Mouse (Mus musculus): Measurements from ENCODE around the gene Itpr3. TPM values are rescaled to one million over a fixed set of nuclear protein-coding genes. Genes with fewer than 3 reads are reported as not detected.

The Itpr3 gene
- total and polyA plus RNA-seq, 2 experiments from 2014 or later: 0.90 to 4.7 TPM

DNA sequence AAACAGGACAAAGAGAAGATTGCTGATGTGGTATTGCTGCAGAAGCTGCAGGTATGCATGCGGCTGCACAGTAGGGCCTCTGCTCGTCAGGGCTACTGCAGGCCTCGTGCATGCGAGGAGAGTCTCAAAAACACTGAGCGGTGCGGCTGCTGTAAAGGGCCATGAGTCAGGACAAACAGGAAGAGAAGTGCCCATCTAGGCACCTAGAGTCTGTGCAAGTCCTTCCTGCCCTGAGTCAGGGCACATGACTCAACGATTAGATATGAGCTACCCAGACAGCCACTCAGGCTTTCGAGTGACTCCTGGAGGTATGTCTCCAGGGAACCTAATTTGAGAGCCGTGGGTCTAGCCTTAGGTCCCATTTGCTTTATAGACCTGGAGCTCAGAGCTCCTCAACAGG, 26.5 kb downstream of the Itpr3 start:
- 76% methylated on average over 9 of the region's 9 CpGs for WGBS

DNA sequence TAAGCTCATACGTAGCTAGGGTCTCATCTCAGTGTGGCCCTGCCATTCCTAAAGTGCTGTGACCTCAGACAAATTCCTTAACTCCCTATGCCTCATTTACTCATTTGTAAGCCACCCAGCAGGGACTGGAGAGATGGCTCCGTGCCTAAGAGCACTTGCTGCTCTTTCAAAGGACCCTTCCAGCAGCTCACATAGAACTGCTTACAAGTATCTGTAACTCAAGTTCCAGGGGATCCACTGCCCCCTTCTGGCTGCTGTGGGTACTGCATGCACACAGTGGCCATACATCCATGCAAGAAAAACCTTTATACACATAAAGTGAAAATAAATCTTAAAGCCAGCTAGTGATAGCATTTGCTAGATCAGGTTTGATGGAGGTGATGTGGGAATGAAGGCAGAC, 28.6 kb downstream of the Itpr3 start:
- 67% methylated on average over 2 of the region's 2 CpGs for WGBS

More for the DNA sequence above, 26.5 kb downstream of the Itpr3 start:
- ATAC-seq (ENCODE audit: low FRiP score) (no peak), DNase-seq (ENCODE audit: low spot score) (no peak)
- no peak overlapping the region for H3K4me3 ChIP-seq (ENCODE audit: low read depth, low read length)
- no peak overlapping the region for H3K9ac ChIP-seq (replicated peaks; ENCODE audit: low read length, poor library complexity, severe bottlenecking)
- no peaks in the 10 kb centered on the region for H3K9me3 ChIP-seq (ENCODE audit: low read length)
- no peaks in the 10 kb centered on the region for H3K36me3 ChIP-seq (ENCODE audit: insufficient read depth, low read length)
- H3K4me2 ChIP-seq (ENCODE audit: low read depth, low read length, poor library complexity, severe bottlenecking): no peak overlapping the region
- H3K27ac ChIP-seq (ENCODE audit: low read depth, low read length): no peak overlapping the region
- H3K27me3 ChIP-seq (ENCODE audit: insufficient read depth, low read length): no peaks in the 10 kb centered on the region
- no peaks in the 10 kb centered on the region for H3K4me1 ChIP-seq (ENCODE audit: insufficient read depth, low read length)
- TF ChIP-seq CTCF (IDR thresholded peaks at IDR 0.05): no peak

DNA sequence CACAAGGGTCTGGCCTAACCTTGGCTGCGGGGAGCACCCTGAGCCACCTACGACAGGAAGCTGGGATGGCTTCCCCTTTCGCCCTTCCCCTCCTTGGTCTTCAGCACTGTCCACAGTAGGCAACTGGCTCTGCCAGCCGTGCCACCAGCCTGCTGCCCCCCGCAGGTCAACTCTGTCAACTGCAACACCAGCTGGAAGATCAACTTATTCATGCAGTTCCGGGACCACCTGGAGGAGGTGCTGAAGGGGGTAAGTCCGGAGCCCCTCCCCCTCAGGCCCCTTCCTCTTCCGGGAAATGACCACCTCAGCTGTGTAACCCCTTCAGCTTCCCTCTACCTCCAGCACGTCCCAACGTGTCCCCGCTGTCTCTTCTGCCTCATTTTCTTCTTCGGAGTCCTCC, 30.3 kb downstream of the Itpr3 start:
- no peaks in the 10 kb centered on the region for H3K27me3 ChIP-seq (ENCODE audit: insufficient read depth, low read length)
- H3K27ac ChIP-seq (ENCODE audit: low read depth, low read length): no peak overlapping the region
- no peaks in the 10 kb centered on the region for H3K4me1 ChIP-seq (ENCODE audit: insufficient read depth, low read length)
- H3K9ac ChIP-seq (replicated peaks; ENCODE audit: low read length, poor library complexity, severe bottlenecking): no peak overlapping the region
- no peak for DNase-seq (ENCODE audit: low spot score)
- WGBS: 33% methylated on average over 12 of the region's 12 CpGs
- H3K4me3 ChIP-seq (ENCODE audit: low read depth, low read length): no peak overlapping the region
- ATAC-seq (ENCODE audit: low FRiP score): no peak
- no peaks in the 10 kb centered on the region for H3K9me3 ChIP-seq (ENCODE audit: low read length)
- peak; percentile 59 for TF ChIP-seq CTCF (IDR thresholded peaks at IDR 0.05)
- H3K4me2 ChIP-seq (ENCODE audit: low read depth, low read length, poor library complexity, severe bottlenecking): no peak overlapping the region
- no peaks in the 10 kb centered on the region for H3K36me3 ChIP-seq (ENCODE audit: insufficient read depth, low read length)

More for the DNA sequence above, 28.6 kb downstream of the Itpr3 start:
- TF ChIP-seq CTCF (IDR thresholded peaks at IDR 0.05): peak; percentile 80
- ATAC-seq (ENCODE audit: low FRiP score) (no peak), DNase-seq (ENCODE audit: low spot score) (peak; percentile 62)
- H3K4me2 ChIP-seq (ENCODE audit: low read depth, low read length, poor library complexity, severe bottlenecking): no peak overlapping the region
- H3K4me3 ChIP-seq (ENCODE audit: low read depth, low read length): no peak overlapping the region
- no peak overlapping the region for H3K27ac ChIP-seq (ENCODE audit: low read depth, low read length)
- H3K9me3 ChIP-seq (ENCODE audit: low read length): no peaks in the 10 kb centered on the region
- no peaks in the 10 kb centered on the region for H3K4me1 ChIP-seq (ENCODE audit: insufficient read depth, low read length)
- H3K27me3 ChIP-seq (ENCODE audit: insufficient read depth, low read length): no peaks in the 10 kb centered on the region
- no peak overlapping the region for H3K9ac ChIP-seq (replicated peaks; ENCODE audit: low read length, poor library complexity, severe bottlenecking)
- H3K36me3 ChIP-seq (ENCODE audit: insufficient read depth, low read length): no peaks in the 10 kb centered on the region

DNA sequence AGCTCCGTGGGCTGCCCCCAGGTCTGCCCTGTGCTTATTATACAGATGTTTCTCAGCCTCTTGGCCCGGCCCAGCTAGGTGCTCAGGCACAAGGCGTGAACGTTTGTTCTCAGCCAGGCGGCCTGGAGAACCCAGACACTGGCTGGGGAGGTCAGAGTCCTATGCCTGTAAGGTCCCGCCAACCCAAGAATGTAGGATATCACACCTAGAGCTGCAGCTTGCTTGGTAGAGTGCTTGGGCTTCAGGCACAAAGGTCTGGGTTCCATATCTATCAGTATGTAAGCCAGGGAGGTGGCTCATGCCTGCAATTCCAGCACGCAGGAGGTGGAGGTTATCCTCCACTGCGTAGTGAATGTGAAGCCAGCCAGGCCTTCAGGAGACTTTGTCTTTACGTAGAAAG, 33.0 kb downstream of the Itpr3 start:
- Histone ChIP-seq H3K4me2 (ENCODE audit: low read depth, low read length, poor library complexity, severe bottlenecking) (no peak overlapping the region), H3K4me3 (ENCODE audit: low read depth, low read length) (no peak overlapping the region), H3K9me3 (ENCODE audit: low read length) (no peaks in the 10 kb centered on the region), H3K9ac (replicated peaks; ENCODE audit: low read length, poor library complexity, severe bottlenecking) (no peak overlapping the region), H3K27me3 (ENCODE audit: insufficient read depth, low read length) (no peaks in the 10 kb centered on the region), H3K27ac (ENCODE audit: low read depth, low read length) (no peak overlapping the region), H3K36me3 (ENCODE audit: insufficient read depth, low read length) (no peaks in the 10 kb centered on the region), H3K4me1 (ENCODE audit: insufficient read depth, low read length) (no peaks in the 10 kb centered on the region)
- WGBS: 80% methylated on average over 9 of the region's 9 CpGs
- ATAC-seq (ENCODE audit: low FRiP score): no peak
- TF ChIP-seq CTCF (IDR thresholded peaks at IDR 0.05): no peak
- DNase-seq (ENCODE audit: low spot score): no peak

DNA sequence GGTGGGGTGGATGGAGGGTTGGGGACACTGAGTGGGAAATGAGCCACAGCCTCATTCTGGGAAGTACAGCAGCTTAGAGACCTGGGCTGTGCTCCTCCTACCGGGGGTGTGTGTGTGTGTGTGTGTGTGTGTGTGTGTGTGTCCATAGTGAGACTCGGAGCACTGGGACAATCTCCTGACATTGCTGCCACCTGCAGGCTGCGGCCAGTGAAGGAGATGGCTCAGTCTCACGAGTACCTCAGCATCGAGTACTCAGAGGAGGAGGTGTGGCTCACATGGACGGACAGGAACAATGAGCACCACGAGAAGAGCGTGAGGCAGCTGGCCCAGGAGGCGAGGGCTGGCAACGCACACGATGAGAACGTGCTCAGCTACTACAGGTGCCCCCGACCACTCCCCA, 38.6 kb downstream of the Itpr3 start:
- whole genome bisulfite sequencing: 22% methylated on average over 13 of the region's 13 CpGs
- no peak overlapping the region for H3K4me2 ChIP-seq (ENCODE audit: low read depth, low read length, poor library complexity, severe bottlenecking)
- peak; percentile 66 for TF ChIP-seq CTCF (IDR thresholded peaks at IDR 0.05)
- ATAC-seq (ENCODE audit: low FRiP score) (no peak), DNase-seq (ENCODE audit: low spot score) (peak; percentile 70)
- no peaks in the 10 kb centered on the region for H3K4me1 ChIP-seq (ENCODE audit: insufficient read depth, low read length)
- no peak overlapping the region for H3K27ac ChIP-seq (ENCODE audit: low read depth, low read length)
- H3K4me3 ChIP-seq (ENCODE audit: low read depth, low read length): no peak overlapping the region
- H3K9ac ChIP-seq (replicated peaks; ENCODE audit: low read length, poor library complexity, severe bottlenecking): no peak overlapping the region
- no peaks in the 10 kb centered on the region for H3K36me3 ChIP-seq (ENCODE audit: insufficient read depth, low read length)
- H3K9me3 ChIP-seq (ENCODE audit: low read length): no peaks in the 10 kb centered on the region
- H3K27me3 ChIP-seq (ENCODE audit: insufficient read depth, low read length): no peaks in the 10 kb centered on the region

DNA sequence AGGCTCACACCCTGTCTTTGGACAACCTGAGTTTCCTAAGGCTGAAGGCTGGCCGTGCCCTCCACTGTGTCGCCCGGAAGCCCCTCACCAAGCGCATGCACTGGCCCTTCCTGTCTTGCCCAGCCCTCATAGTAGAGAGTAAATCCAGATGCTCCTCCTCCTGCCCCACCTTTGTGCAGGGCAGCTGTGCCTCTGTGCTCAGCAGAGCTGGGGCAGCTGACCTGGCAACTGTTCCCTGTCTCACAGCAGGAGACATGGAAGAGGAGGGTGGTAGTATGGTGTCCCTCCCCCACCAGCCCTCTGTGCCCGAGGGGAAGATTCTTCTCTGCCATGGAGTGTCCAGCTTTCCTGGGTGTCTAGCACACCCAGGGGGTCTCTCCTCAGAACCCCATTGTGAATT, 44.6 kb downstream of the Itpr3 start:
- Histone ChIP-seq H3K4me3 (ENCODE audit: low read depth, low read length) (no peak overlapping the region), H3K36me3 (ENCODE audit: insufficient read depth, low read length) (no peaks in the 10 kb centered on the region), H3K9me3 (ENCODE audit: low read length) (no peaks in the 10 kb centered on the region), H3K27me3 (ENCODE audit: insufficient read depth, low read length) (no peaks in the 10 kb centered on the region), H3K4me2 (ENCODE audit: low read depth, low read length, poor library complexity, severe bottlenecking) (no peak overlapping the region), H3K4me1 (ENCODE audit: insufficient read depth, low read length) (no peaks in the 10 kb centered on the region), H3K9ac (replicated peaks; ENCODE audit: low read length, poor library complexity, severe bottlenecking) (no peak overlapping the region), H3K27ac (ENCODE audit: low read depth, low read length) (no peak overlapping the region)
- ATAC-seq (ENCODE audit: low FRiP score) (no peak), DNase-seq (ENCODE audit: low spot score) (no peak)
- TF ChIP-seq CTCF (IDR thresholded peaks at IDR 0.05): no peak
- 85% methylated on average over 5 of the region's 5 CpGs for WGBS
